Mouse (Mus musculus): ENCODE measurements around the gene Adap2. TPM values are rescaled to one million over a fixed set of nuclear protein-coding genes. Genes with fewer than 3 reads are reported as not detected.
A peak's percentile ranks its signal among the peaks of the same experiment; 100 is the strongest.

Adap2 gene
- polyA plus RNA-seq, 1 experiment from 2014 or later, result 2.7 TPM

GRCm38 (mm10) chr11:80208860-80209800 lies 55.2 kb downstream of the Adap2 start, which contains the start of gene Rhot1:
Gene Rhot1, plus strand, starts transcription at chr11:80209019.
- H3K27me3 ChIP-seq (replicated peaks; ENCODE audit: control insufficient read depth, insufficient read depth, low read length), result no peaks in the 10 kb centered on the region
- peak within 1 kb of the TSS; percentile 90 for H3K27ac ChIP-seq (replicated peaks; ENCODE audit: low read depth, low read length)
- ATAC-seq (ENCODE audit: low read depth) (peak; percentile 95), DNase-seq (ENCODE audit: low spot score) (peak; percentile 95)
- H3K4me1 ChIP-seq (ENCODE audit: control insufficient read depth, insufficient read depth, low read length), result peaks cover 10% of the 10 kb centered on the region
- H3K9me3 ChIP-seq (ENCODE audit: control insufficient read depth, low read length), result no peaks in the 10 kb centered on the region
- peak within 1 kb of the TSS; percentile 91 for H3K4me3 ChIP-seq (ENCODE audit: low read depth, low read length)
- H3K4me2 ChIP-seq (ENCODE audit: low read depth, low read length), result peak within 1 kb of the TSS; percentile 63
- H3K9ac ChIP-seq (ENCODE audit: low read depth, low read length), result peak within 1 kb of the TSS; percentile 94
- WGBS, result under 1% methylated on average over 52 of the region's 78 CpGs
- no peaks in the 10 kb centered on the region; the same call in 1 of the 2 replicates for H3K36me3 ChIP-seq (ENCODE audit: control insufficient read depth, insufficient read depth, low read length)

- no peak for DNase-seq (ENCODE audit: low spot score)
- WGBS, result 50% methylated on average over 6 of the region's 6 CpGs
- no peaks in the 10 kb centered on the region for H3K9me3 ChIP-seq (ENCODE audit: control insufficient read depth, low read length)
- peak overlapping the region; percentile 94 for H3K9ac ChIP-seq (ENCODE audit: low read depth, low read length)
- H3K4me2 ChIP-seq (ENCODE audit: low read depth, low read length), result peak overlapping the region; percentile 63
- H3K4me3 ChIP-seq (ENCODE audit: low read depth, low read length), result peak overlapping the region; percentile 91
- H3K4me1 ChIP-seq (ENCODE audit: control insufficient read depth, insufficient read depth, low read length), result peaks cover 10% of the 10 kb centered on the region
- no peaks in the 10 kb centered on the region; the same call in 1 of the 2 replicates for H3K36me3 ChIP-seq (ENCODE audit: control insufficient read depth, insufficient read depth, low read length)
- ATAC-seq (ENCODE audit: low read depth), result no peak
- H3K27me3 ChIP-seq (replicated peaks; ENCODE audit: control insufficient read depth, insufficient read depth, low read length), result no peaks in the 10 kb centered on the region
- H3K27ac ChIP-seq (replicated peaks; ENCODE audit: low read depth, low read length), result no peak overlapping the region
Measured at GRCm38 (mm10) chr11:80210321-80210720, 56.4 kb downstream of the Adap2 start.

DNA sequence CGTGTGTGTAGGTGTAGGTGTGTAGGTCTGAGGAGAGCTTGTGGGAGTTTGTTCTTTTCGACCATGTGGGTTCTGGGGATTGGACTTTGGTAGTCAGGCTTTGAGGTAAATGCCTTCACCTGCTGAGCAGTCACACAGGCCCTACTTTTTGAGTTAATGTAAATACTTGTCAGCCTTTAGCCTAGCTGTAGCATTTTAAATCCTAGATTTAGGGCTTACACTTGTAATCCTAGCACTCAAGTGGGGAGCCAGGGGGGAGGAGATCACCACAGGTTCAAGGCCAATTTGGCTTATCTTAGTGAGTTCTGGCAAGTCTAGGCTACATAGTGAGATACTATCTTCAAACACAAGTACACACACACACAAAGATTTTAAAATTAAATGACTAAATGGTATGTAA lies 58.4 kb downstream of the Adap2 start:
- H3K4me1 ChIP-seq (ENCODE audit: control insufficient read depth, insufficient read depth, low read length), result peaks cover 10% of the 10 kb centered on the region
- no peak overlapping the region for H3K27ac ChIP-seq (replicated peaks; ENCODE audit: low read depth, low read length)
- H3K4me3 ChIP-seq (ENCODE audit: low read depth, low read length), result no peak overlapping the region
- H3K27me3 ChIP-seq (replicated peaks; ENCODE audit: control insufficient read depth, insufficient read depth, low read length), result no peaks in the 10 kb centered on the region
- no peaks in the 10 kb centered on the region; the same call in 1 of the 2 replicates for H3K36me3 ChIP-seq (ENCODE audit: control insufficient read depth, insufficient read depth, low read length)
- WGBS, result 82% methylated on average over 2 of the region's 2 CpGs
- DNase-seq (ENCODE audit: low spot score), result no peak
- no peak overlapping the region for H3K4me2 ChIP-seq (ENCODE audit: low read depth, low read length)
- H3K9ac ChIP-seq (ENCODE audit: low read depth, low read length), result no peak overlapping the region
- no peaks in the 10 kb centered on the region for H3K9me3 ChIP-seq (ENCODE audit: control insufficient read depth, low read length)
- no peak for ATAC-seq (ENCODE audit: low read depth)

- no peak for DNase-seq (ENCODE audit: low spot score)
- no peaks in the 10 kb centered on the region; the same call in 1 of the 2 replicates for H3K36me3 ChIP-seq (ENCODE audit: control insufficient read depth, insufficient read depth, low read length)
- no peak overlapping the region for H3K4me2 ChIP-seq (ENCODE audit: low read depth, low read length)
- H3K9me3 ChIP-seq (ENCODE audit: control insufficient read depth, low read length), result no peaks in the 10 kb centered on the region
- 88% methylated on average over 3 of the region's 3 CpGs for WGBS
- H3K9ac ChIP-seq (ENCODE audit: low read depth, low read length), result no peak overlapping the region
- no peak overlapping the region for H3K27ac ChIP-seq (replicated peaks; ENCODE audit: low read depth, low read length)
- H3K27me3 ChIP-seq (replicated peaks; ENCODE audit: control insufficient read depth, insufficient read depth, low read length), result no peaks in the 10 kb centered on the region
- H3K4me1 ChIP-seq (ENCODE audit: control insufficient read depth, insufficient read depth, low read length), result peaks cover 5% of the 10 kb centered on the region
- H3K4me3 ChIP-seq (ENCODE audit: low read depth, low read length), result no peak overlapping the region
- no peak for ATAC-seq (ENCODE audit: low read depth)
Measured at GRCm38 (mm10) chr11:80215291-80215690, 61.4 kb downstream of the Adap2 start.

DNA sequence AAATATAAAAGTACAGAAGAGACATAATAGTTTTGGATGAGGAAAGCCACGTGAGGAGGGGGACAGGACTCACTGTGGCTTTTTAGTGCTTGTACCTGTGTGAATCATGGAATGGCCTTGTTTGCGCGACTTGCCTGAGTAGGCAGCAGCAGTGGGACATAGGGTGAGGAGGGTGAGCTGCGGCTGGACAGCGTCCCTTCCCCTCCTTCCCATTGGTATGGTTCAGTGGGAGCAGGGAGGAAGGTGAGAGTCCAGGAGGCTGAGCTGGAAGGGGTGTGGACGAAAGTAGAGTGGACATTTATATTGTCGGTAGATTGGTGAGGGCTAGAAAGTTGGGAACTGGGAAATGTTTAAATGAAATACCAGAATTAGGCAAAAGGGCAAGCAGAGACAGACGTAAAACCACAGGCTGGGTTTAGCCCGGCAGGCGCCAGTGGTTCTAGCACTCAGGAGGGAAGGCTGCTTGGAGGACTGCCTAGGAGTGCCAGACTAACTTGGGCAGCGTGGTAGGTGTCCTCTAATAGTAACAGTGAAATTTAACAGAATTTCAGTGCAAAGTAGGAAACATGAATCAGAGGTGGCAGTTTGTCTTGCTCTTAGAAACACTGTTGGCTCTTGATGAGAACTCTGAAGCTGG lies 64.9 kb downstream of the Adap2 start:
- ATAC-seq (ENCODE audit: low read depth) (no peak), DNase-seq (ENCODE audit: low spot score) (no peak)
- Histone ChIP-seq H3K4me1 (ENCODE audit: control insufficient read depth, insufficient read depth, low read length) (no peaks in the 10 kb centered on the region), H3K4me2 (ENCODE audit: low read depth, low read length) (no peak overlapping the region), H3K27me3 (replicated peaks; ENCODE audit: control insufficient read depth, insufficient read depth, low read length) (no peaks in the 10 kb centered on the region), H3K9me3 (ENCODE audit: control insufficient read depth, low read length) (no peaks in the 10 kb centered on the region), H3K9ac (ENCODE audit: low read depth, low read length) (no peak overlapping the region), H3K4me3 (ENCODE audit: low read depth, low read length) (no peak overlapping the region), H3K27ac (replicated peaks; ENCODE audit: low read depth, low read length) (no peak overlapping the region), H3K36me3 (ENCODE audit: control insufficient read depth, insufficient read depth, low read length) (peaks cover 22% of the 10 kb centered on the region)
- 84% methylated on average over 11 of the region's 11 CpGs for WGBS

Other genes with a start within 250 kb of the Adap2 start
- gene Utp6, start 191.7 kb upstream of the Adap2 start, polyA plus RNA-seq (2014; fragmentation: Nextera tagmentation; extraction: Ambion mirVana), result 46.9 and 57.3 TPM in 2 replicates
- gene Suz12, start 161.0 kb upstream of the Adap2 start, polyA plus RNA-seq (2014; fragmentation: Nextera tagmentation; extraction: Ambion mirVana), result 19.0 and 20.6 TPM in 2 replicates
- gene Crlf3, start 73.1 kb upstream of the Adap2 start, polyA plus RNA-seq (2014; fragmentation: Nextera tagmentation; extraction: Ambion mirVana), result 39.5 and 40.9 TPM in 2 replicates
- 9.4 and 11.2 TPM in 2 replicates for gene Atad5, start 64.7 kb upstream of the Adap2 start, polyA plus RNA-seq (2014; fragmentation: Nextera tagmentation; extraction: Ambion mirVana)
- gene Tefm, start 11.9 kb upstream of the Adap2 start, polyA plus RNA-seq (2014; fragmentation: Nextera tagmentation; extraction: Ambion mirVana), result 21.6 and 23.9 TPM in 2 replicates
- gene Rnf135, start 29.7 kb downstream of the Adap2 start, polyA plus RNA-seq (2014; fragmentation: Nextera tagmentation; extraction: Ambion mirVana), result 6.7 and 8.3 TPM in 2 replicates
- gene Rhot1, start 54.9 kb downstream of the Adap2 start, polyA plus RNA-seq (2014; fragmentation: Nextera tagmentation; extraction: Ambion mirVana), result 58.8 and 60.9 TPM in 2 replicates
- gene Rhbdl3, start 146.8 kb downstream of the Adap2 start, polyA plus RNA-seq (2014; fragmentation: Nextera tagmentation; extraction: Ambion mirVana), result 4.1 and 5.0 TPM in 2 replicates
- 20.8 and 26.7 TPM in 2 replicates for gene 5730455P16Rik, start 223.9 kb downstream of the Adap2 start, polyA plus RNA-seq (2014; fragmentation: Nextera tagmentation; extraction: Ambion mirVana)
- 214 and 225 TPM in 2 replicates for gene Zfp207, start 229.2 kb downstream of the Adap2 start, polyA plus RNA-seq (2014; fragmentation: Nextera tagmentation; extraction: Ambion mirVana)